Mouse (Mus musculus) heart, postnatal 36 days (tissue): ENCODE measurements around the gene Cactin. TPM values are rescaled to one million over a fixed set of nuclear protein-coding genes. Genes with fewer than 3 reads are reported as not detected.

Source experiments
- DNase-seq, 2 experiments: peaks; one replicate each; pipeline ENCODE4 v3.0.0; 2021 to 2022
- intact Hi-C: fragments of 180-260 bp; cut with DNase I; formaldehyde crosslinking; loops from one replicate; pipeline ENCODE4 v1.15.1; 2025
- total RNA-seq, 2 experiments: library from RNA; stranded (reverse); gene quantifications; 2 replicates each; pipeline ENCODE4 v1.2.3; 2021

Gene Cactin
- 10 to 100 TPM; 13.2 to 17.4 TPM for total RNA-seq

- intact Hi-C loops: no loop called here
- peak; percentile 96 to 98 for DNase-seq
Measured at GRCm38 (mm10) chr10:81320550-81321347, at the start of gene Cactin. TSS of gene Cactin (plus strand) at chr10:81321103.

GRCm38 (mm10) chr10:81272356-81272755 lies 48.5 kb upstream of the Cactin start:
- DNase-seq: no peak
- intact Hi-C loops: no loop called here

- intact Hi-C loops: no loop called here
- no peak for DNase-seq
Measured at GRCm38 (mm10) chr10:81273842-81274241, 47.1 kb upstream of the Cactin start.

GRCm38 (mm10) chr10:81277676-81278075 lies 43.2 kb upstream of the Cactin start:
- DNase-seq: no peak
- intact Hi-C loops: no loop called here

GRCm38 (mm10) chr10:81279496-81279895 lies 41.4 kb upstream of the Cactin start:
- intact Hi-C loops: no loop called here

GRCm38 (mm10) chr10:81284189-81284588 lies 36.7 kb upstream of the Cactin start:
- no peak for DNase-seq

More at GRCm38 (mm10) chr10:81279496-81279895, 41.4 kb upstream of the Cactin start:
- DNase-seq: no peak

GRCm38 (mm10) chr10:81284719-81285118 lies 36.2 kb upstream of the Cactin start:
- no peak for DNase-seq
- intact Hi-C loops: no loop called here

More at GRCm38 (mm10) chr10:81284189-81284588, 36.7 kb upstream of the Cactin start:
- intact Hi-C loops: no loop called here

GRCm38 (mm10) chr10:81285694-81286450 lies 35.0 kb upstream of the Cactin start:
- intact Hi-C loops: no loop called here
- DNase-seq: peak; percentile 91 to 97

GRCm38 (mm10) chr10:81286586-81286985 lies 34.3 kb upstream of the Cactin start:
- DNase-seq: no peak
- intact Hi-C loops: no loop called here

GRCm38 (mm10) chr10:81287513-81288157 lies 33.3 kb upstream of the Cactin start:
- peak; percentile 52 to 70 for DNase-seq
- intact Hi-C loops: loop anchor here (1.0 to 2.0 kb wide), 3 partner anchors 53 to 163 kb away; no protein-coding TSS in a partner anchor

GRCm38 (mm10) chr10:81288601-81289000 lies 32.3 kb upstream of the Cactin start:
- peak; percentile 40 to 66 for DNase-seq
- intact Hi-C loops: loop anchor here (1.0 to 2.0 kb wide), 3 partner anchors 52 to 162 kb away; no protein-coding TSS in a partner anchor

- DNase-seq: peak; percentile 69 to 73
- intact Hi-C loops: loop anchor here (1.0 to 2.0 kb wide), 3 partner anchors 16 to 64 kb away; no protein-coding TSS in a partner anchor
Measured at GRCm38 (mm10) chr10:81289278-81289677, 31.6 kb upstream of the Cactin start.

GRCm38 (mm10) chr10:81289811-81290210 lies 31.1 kb upstream of the Cactin start:
- no peak for DNase-seq
- intact Hi-C loops: loop anchor here (1.0 to 2.0 kb wide), 3 partner anchors 15 to 63 kb away; no protein-coding TSS in a partner anchor

GRCm38 (mm10) chr10:81290698-81291460 lies 30.0 kb upstream of the Cactin start:
- intact Hi-C loops: no loop called here
- no peak for DNase-seq

- DNase-seq: no peak
- intact Hi-C loops: loop anchor here (2.0 kb wide), 1 partner anchor 27 kb away; no protein-coding TSS in a partner anchor
Measured at GRCm38 (mm10) chr10:81291511-81292104, 29.3 kb upstream of the Cactin start, which contains the start of gene Tjp3. TSS of gene Tjp3 (minus strand) at chr10:81291581.

- intact Hi-C loops: loop anchor here (2.0 kb wide), 1 partner anchor 26 kb away; no protein-coding TSS in a partner anchor
- DNase-seq: peak; percentile 98
Measured at GRCm38 (mm10) chr10:81292554-81293333, 28.2 kb upstream of the Cactin start, which contains the start of gene Pip5k1c. TSS of gene Pip5k1c (plus strand) at chr10:81292963.

- no peak for DNase-seq
- intact Hi-C loops: loop anchor here (2.0 kb wide), 1 partner anchor 25 kb away; no protein-coding TSS in a partner anchor
Measured at GRCm38 (mm10) chr10:81293334-81294030, 27.4 kb upstream of the Cactin start.

GRCm38 (mm10) chr10:81294442-81294841 lies 26.5 kb upstream of the Cactin start:
- intact Hi-C loops: no loop called here
- DNase-seq: no peak
